Mouse (Mus musculus) layer of hippocampus, adult 8-10 months (tissue): ENCODE results near the gene Wnt2b. TPM values are rescaled to one million over a fixed set of nuclear protein-coding genes. Genes with fewer than 3 reads are reported as not detected.

ENCODE experiments used
- DNase-seq, 2 experiments: peaks; one replicate each; pipeline ENCODE4 v3.0.0; 2022; ENCODE audit warnings: low spot score in 2 of 2
- total RNA-seq, 4 experiments: library from RNA; stranded (reverse); gene quantifications; 2 replicates each; pipeline ENCODE4 v1.2.4; 2022

Gene Wnt2b
- total RNA-seq, 4 experiments from 2014 or later, result 0.41 to 0.58 (median 0.55) TPM

- DNase-seq, result no peak
These were observed 1.9 kb upstream of the Wnt2b start for GRCm38 (mm10) chr3:104963331-104964276.

- no peak for DNase-seq
These were observed 1.1 kb upstream of the Wnt2b start for GRCm38 (mm10) chr3:104962866-104963265.

GRCm38 (mm10) chr3:104962141-104962611 is 455 bp upstream of the Wnt2b start:
- DNase-seq, result no peak

- no peak for DNase-seq
These were observed 1.4 kb downstream of the Wnt2b start for GRCm38 (mm10) chr3:104960026-104961000.

GRCm38 (mm10) chr3:104956131-104956581 is 5.6 kb downstream of the Wnt2b start:
- DNase-seq, result no peak

- no peak for DNase-seq
These were observed 7.2 kb downstream of the Wnt2b start for GRCm38 (mm10) chr3:104954551-104954950.

- no peak for DNase-seq
These were observed 7.6 kb downstream of the Wnt2b start for GRCm38 (mm10) chr3:104954137-104954536.

- no peak for DNase-seq
These were observed 8.6 kb downstream of the Wnt2b start for GRCm38 (mm10) chr3:104952891-104953670.

- DNase-seq, result no peak
These were observed 10.8 kb downstream of the Wnt2b start for GRCm38 (mm10) chr3:104950926-104951325.

- DNase-seq, result no peak
These were observed 16.8 kb downstream of the Wnt2b start for GRCm38 (mm10) chr3:104944894-104945293.

GRCm38 (mm10) chr3:104943333-104943732 is 18.4 kb downstream of the Wnt2b start:
- no peak for DNase-seq

GRCm38 (mm10) chr3:104942682-104943081 is 19.0 kb downstream of the Wnt2b start:
- DNase-seq, result no peak

- no peak for DNase-seq
These were observed 21.0 kb downstream of the Wnt2b start for GRCm38 (mm10) chr3:104940691-104941090.

- DNase-seq, result no peak
These were observed 23.4 kb downstream of the Wnt2b start for GRCm38 (mm10) chr3:104938327-104938726.

- no peak for DNase-seq
These were observed 23.9 kb downstream of the Wnt2b start for GRCm38 (mm10) chr3:104937728-104938305.

- no peak for DNase-seq
These were observed 32.3 kb downstream of the Wnt2b start for GRCm38 (mm10) chr3:104929385-104929784.

GRCm38 (mm10) chr3:104914986-104915385 is 46.7 kb downstream of the Wnt2b start:
- DNase-seq, result no peak

GRCm38 (mm10) chr3:104909195-104909594 is 52.5 kb downstream of the Wnt2b start:
- DNase-seq, result no peak

- DNase-seq, result no peak
These were observed 55.7 kb downstream of the Wnt2b start for GRCm38 (mm10) chr3:104906007-104906406.

GRCm38 (mm10) chr3:104905389-104905788 is 56.3 kb downstream of the Wnt2b start:
- no peak for DNase-seq
